In genomic region chr5:139366484-139366883, GRCm38 (mm10) we compare ENCODE assay signal across 18 mouse cellular contexts. TPM values are rescaled to one million over a fixed set of nuclear protein-coding genes. Genes with fewer than 3 reads are reported as not detected.
A peak's percentile ranks its signal among the peaks of the same experiment; 100 is the strongest.
DNase-seq lines count a peak whose midpoint lies in the region; ATAC-seq lines count a peak whose summit lies in the region.
"Had no signal": no experiment of that assay in that cellular context is flagged by ENCODE, and none has a peak within 500 bp of the region (broad histone marks: within the 10 kb centered on the region; RNA-seq: fewer than 3 reads in every experiment).

No protein-coding gene starts in this region.

- no peaks in the 10 kb centered on the region for H3K9me3 ChIP-seq in lung, embryonic 15.5 days

- no peak overlapping the region for H3K4me3 ChIP-seq in lung, embryonic 15.5 days
- H3K4me3 ChIP-seq in macrophage (ENCODE audit: inconsistent target) = no peak overlapping the region

- no peaks in the 10 kb centered on the region for H3K27me3 ChIP-seq in lung, embryonic 15.5 days

- H3K4me2 ChIP-seq in lung, embryonic 15.5 days = no peak overlapping the region
- H3K4me2 ChIP-seq: lung, embryonic 14.5 days had no signal

- peaks cover 44% of the 10 kb centered on the region for H3K79me2 ChIP-seq in macrophage (ENCODE audit: inconsistent target)

- ATAC-seq in lung, embryonic 15.5 days (ENCODE audit: borderline replicate concordance, extremely low read depth, low FRiP score, low TSS enrichment) = no peak
- ATAC-seq in granulocyte monocyte progenitor cell, adult 5-6 weeks (replicated peaks; ENCODE audit: poor library complexity, severe bottlenecking) = peak; percentile 53
- no peak for ATAC-seq in inflammation-experienced regulatory T-cells, adult 6 months

- peaks cover 32% of the 10 kb centered on the region for H3K4me1 ChIP-seq in lung, embryonic 15.5 days

- no peak overlapping the region for H3K9ac ChIP-seq in lung, embryonic 15.5 days
- H3K9ac ChIP-seq: lung, embryonic 14.5 days had no signal

- H3K36me3 ChIP-seq in lung, embryonic 15.5 days = peaks cover 4% of the 10 kb centered on the region; the same call in 1 of the 2 replicates
- no peaks in the 10 kb centered on the region for H3K36me3 ChIP-seq in macrophage (ENCODE audit: inconsistent target)

- H3K27ac ChIP-seq in lung, embryonic 15.5 days = 0 out of 2 replicates have a peak overlapping the region, but pooled peaks have one; percentile 33
- peak overlapping the region; percentile 98 for H3K27ac ChIP-seq in macrophage

- DNase-seq in lung, postnatal 4 days = no peak
- DNase-seq in adipocyte (ENCODE audit: low spot score) = peak; percentile 47
- no peak for DNase-seq in frontal cortex, postnatal 36 days (ENCODE audit: low spot score in 2 of 2)
- DNase-seq: adrenal gland, postnatal 36 days; cerebellum, adult 11 months; lung, embryonic 14.5 days; midbrain, embryonic 14.5 days; right cerebral cortex, postnatal 14 days had no signal

- WGBS in lung, embryonic 15.5 days = 66% methylated on average over 11 of the region's 11 CpGs
- 30% methylated on average over 11 of the region's 11 CpGs for WGBS in macrophage (ENCODE audit: missing documents)

RNA-seq across cellular contexts. Expression of gene Gpr146, which starts 11.0 kb away (rescaled TPM):
- 5.2 and 6.3 TPM in 2 replicates for polyA plus RNA-seq in lung, embryonic 15.5 days (2015; fragmentation: Nextera tagmentation; extraction: Ambion mirVana)
- total RNA-seq in granulocyte monocyte progenitor cell, adult 5-6 weeks (2014; fragmentation: Nextera tagmentation) = 5.0 and 7.3 TPM in 2 replicates
- total RNA-seq in granulocyte monocyte progenitor cell, adult 5-6 weeks (2017) = 4.0 and 5.4 TPM in 2 replicates
- 10 to 100 TPM in 10 of 26 experiments, 1 to 10 TPM in 13, under 1 TPM in 3; 0.91 to 39.6 (median 5.6) TPM for total RNA-seq in macrophage (2018; cell fraction: chromatin; rRNA removed)
- total RNA-seq in macrophage (2018; cell fraction: cytosol; rRNA removed) = 10 to 100 TPM in 20 of 26 experiments, 1 to 10 TPM in 6; 3.7 to 41.6 (median 20.4) TPM
- 10 to 100 TPM in 19 of 26 experiments, 1 to 10 TPM in 7; 4.5 to 63.6 (median 13.4) TPM for total RNA-seq in macrophage (2018; cell fraction: nucleus; rRNA removed)
- polyA plus RNA-seq in macrophage (2018) = 14.0 to 34.3 TPM (median 20.6 TPM) in 3 replicates
- 1 to 10 TPM; 3.9 to 5.8 (median 5.2) TPM for polyA plus RNA-seq in inflammation-experienced regulatory T-cells, adult 6 months (2017; shearing (Covaris generic))

RNA-seq across cellular contexts. Expression of gene Cyp2w1, which starts 14.1 kb away (rescaled TPM):
- 0.10 TPM in 1 of 2 replicates, not detected in the other for polyA plus RNA-seq in lung, embryonic 15.5 days (2015; fragmentation: Nextera tagmentation; extraction: Ambion mirVana)
- not detected in 2 replicates for total RNA-seq in granulocyte monocyte progenitor cell, adult 5-6 weeks (2014; fragmentation: Nextera tagmentation)
- total RNA-seq in granulocyte monocyte progenitor cell, adult 5-6 weeks (2017) = not detected in 2 replicates
- not detected for total RNA-seq in macrophage (2018; cell fraction: chromatin; rRNA removed)
- total RNA-seq in macrophage (2018; cell fraction: cytosol; rRNA removed) = not detected
- total RNA-seq in macrophage (2018; cell fraction: nucleus; rRNA removed) = not detected
- polyA plus RNA-seq in macrophage (2018) = not detected in 3 replicates
- polyA plus RNA-seq in inflammation-experienced regulatory T-cells, adult 6 months (2017; shearing (Covaris generic)) = not detected
- total RNA-seq: adrenal gland, postnatal 36 days; layer of hippocampus, adult 8-10 months; left cerebral cortex, postnatal 36 days had no signal
- polyA plus RNA-seq: gonadal fat pad, adult 2 months; heart, embryonic 16.5 days; hindbrain, embryonic 11.5 days; kidney, embryonic 16.5 days; lung, embryonic 14.5 days; midbrain, embryonic 14.5 days had no signal

RNA-seq across cellular contexts. Expression of gene Cox19, which starts 15.3 kb away (rescaled TPM):
- polyA plus RNA-seq in lung, embryonic 15.5 days (2015; fragmentation: Nextera tagmentation; extraction: Ambion mirVana) = 89.6 and 92.9 TPM in 2 replicates
- total RNA-seq in granulocyte monocyte progenitor cell, adult 5-6 weeks (2014; fragmentation: Nextera tagmentation) = 29.2 and 60.1 TPM in 2 replicates
- total RNA-seq in granulocyte monocyte progenitor cell, adult 5-6 weeks (2017) = 31.4 and 35.9 TPM in 2 replicates
- 10 to 100 TPM in 20 of 26 experiments, 1 to 10 TPM in 6; 5.3 to 32.5 (median 15.9) TPM for total RNA-seq in macrophage (2018; cell fraction: chromatin; rRNA removed)
- 10 to 100 TPM; 11.3 to 25.9 (median 21.4) TPM for total RNA-seq in macrophage (2018; cell fraction: cytosol; rRNA removed)
- 10 to 100 TPM in 16 of 26 experiments, 1 to 10 TPM in 10; 4.4 to 19.3 (median 11.4) TPM for total RNA-seq in macrophage (2018; cell fraction: nucleus; rRNA removed)
- 15.7 to 21.8 TPM (median 18.8 TPM) in 3 replicates for polyA plus RNA-seq in macrophage (2018)
- polyA plus RNA-seq in inflammation-experienced regulatory T-cells, adult 6 months (2017; shearing (Covaris generic)) = 10 to 100 TPM; 52.5 to 66.7 (median 65.2) TPM

RNA-seq across cellular contexts. Expression of gene C130050O18Rik, which starts 38.6 kb away (rescaled TPM):
- polyA plus RNA-seq in lung, embryonic 15.5 days (2015; fragmentation: Nextera tagmentation; extraction: Ambion mirVana) = 0.86 and 1.0 TPM in 2 replicates
- 0.53 and 5.8 TPM in 2 replicates for total RNA-seq in granulocyte monocyte progenitor cell, adult 5-6 weeks (2014; fragmentation: Nextera tagmentation)
- total RNA-seq in granulocyte monocyte progenitor cell, adult 5-6 weeks (2017) = 1.4 and 3.6 TPM in 2 replicates
- total RNA-seq in macrophage (2018; cell fraction: chromatin; rRNA removed) = 10 to 100 TPM in 4 of 26 experiments, 1 to 10 TPM in 16, under 1 TPM in 4, not detected in 2; 0.41 to 20.1 (median 4.7) TPM
- 10 to 100 TPM in 5 of 26 experiments, 1 to 10 TPM in 21; 1.4 to 11.9 (median 5.5) TPM for total RNA-seq in macrophage (2018; cell fraction: cytosol; rRNA removed)
- total RNA-seq in macrophage (2018; cell fraction: nucleus; rRNA removed) = 10 to 100 TPM in 6 of 26 experiments, 1 to 10 TPM in 19, not detected in 1; 2.1 to 17.8 (median 7.3) TPM
- 3.5 to 9.1 TPM (median 7.6 TPM) in 3 replicates for polyA plus RNA-seq in macrophage (2018)
- polyA plus RNA-seq in inflammation-experienced regulatory T-cells, adult 6 months (2017; shearing (Covaris generic)) = not detected

RNA-seq across cellular contexts. Expression of gene Adap1, which starts 41.1 kb away (rescaled TPM):
- polyA plus RNA-seq in lung, embryonic 15.5 days (2015; fragmentation: Nextera tagmentation; extraction: Ambion mirVana) = 5.8 and 6.2 TPM in 2 replicates
- total RNA-seq in granulocyte monocyte progenitor cell, adult 5-6 weeks (2014; fragmentation: Nextera tagmentation) = 46.5 and 63.5 TPM in 2 replicates
- total RNA-seq in granulocyte monocyte progenitor cell, adult 5-6 weeks (2017) = 39.4 and 53.9 TPM in 2 replicates
- 100 to 1,000 TPM in 8 of 26 experiments, 10 to 100 TPM in 18; 22.4 to 143 (median 79.4) TPM for total RNA-seq in macrophage (2018; cell fraction: chromatin; rRNA removed)
- 10 to 100 TPM; 39.1 to 96.5 (median 65.9) TPM for total RNA-seq in macrophage (2018; cell fraction: cytosol; rRNA removed)
- 100 to 1,000 TPM in 6 of 26 experiments, 10 to 100 TPM in 20; 25.8 to 128 (median 81.1) TPM for total RNA-seq in macrophage (2018; cell fraction: nucleus; rRNA removed)
- polyA plus RNA-seq in macrophage (2018) = 40.4 to 55.9 TPM (median 47.4 TPM) in 3 replicates
- polyA plus RNA-seq in inflammation-experienced regulatory T-cells, adult 6 months (2017; shearing (Covaris generic)) = 10 to 100 TPM in 1 of 3 experiments, 1 to 10 TPM in 2; 3.0 to 13.5 (median 3.7) TPM
